Mouse (Mus musculus): Measurements from ENCODE around the gene Nradd.

Nradd gene

GRCm38 (mm10) chr9:110611471-110611870 is 12.8 kb downstream of the Nradd start:
- DNase-seq (ENCODE audit: low read depth, low spot score) = no peak

- no peak for DNase-seq (ENCODE audit: low read depth, low spot score)
Measured at GRCm38 (mm10) chr9:110583521-110583920, 40.7 kb downstream of the Nradd start.

- DNase-seq (ENCODE audit: low read depth, low spot score) = no peak
Measured at GRCm38 (mm10) chr9:110582161-110582560, 42.1 kb downstream of the Nradd start.

Data from ES-CJ7 (cell line).